Mouse (Mus musculus): Measurements from ENCODE around the gene Mad2l1bp.

Mad2l1bp gene

GRCm38 (mm10) chr17:46154336-46154735 lies 983 bp upstream of the Mad2l1bp start:
- DNase-seq: no peak

- DNase-seq: peak; percentile 88
These were observed 9.6 kb downstream of the Mad2l1bp start, which contains the start of gene Rsph9 for GRCm38 (mm10) chr17:46143578-46144423. TSS of gene Rsph9 (minus strand) at chr17:46144216.

- DNase-seq: no peak
These were observed 13.5 kb downstream of the Mad2l1bp start for GRCm38 (mm10) chr17:46139872-46140271.

- DNase-seq: no peak
These were observed 14.7 kb downstream of the Mad2l1bp start for GRCm38 (mm10) chr17:46138563-46139236.

- no peak for DNase-seq
These were observed 20.5 kb downstream of the Mad2l1bp start for GRCm38 (mm10) chr17:46132862-46133261.

- DNase-seq: peak; percentile 84
These were observed 21.2 kb downstream of the Mad2l1bp start for GRCm38 (mm10) chr17:46132058-46132718.

- no peak for DNase-seq
These were observed 23.4 kb downstream of the Mad2l1bp start for GRCm38 (mm10) chr17:46129741-46130498.

GRCm38 (mm10) chr17:46127814-46128493 lies 25.4 kb downstream of the Mad2l1bp start:
- no peak for DNase-seq

GRCm38 (mm10) chr17:46126608-46127007 lies 26.7 kb downstream of the Mad2l1bp start:
- DNase-seq: no peak

- no peak for DNase-seq
These were observed 29.2 kb downstream of the Mad2l1bp start for GRCm38 (mm10) chr17:46123953-46124700.

GRCm38 (mm10) chr17:46123285-46123684 lies 30.1 kb downstream of the Mad2l1bp start:
- no peak for DNase-seq

- DNase-seq: no peak
These were observed 30.6 kb downstream of the Mad2l1bp start for GRCm38 (mm10) chr17:46122791-46123190.

GRCm38 (mm10) chr17:46119641-46120040 lies 33.7 kb downstream of the Mad2l1bp start:
- no peak for DNase-seq

- DNase-seq: no peak
These were observed 34.9 kb downstream of the Mad2l1bp start for GRCm38 (mm10) chr17:46118423-46118850.

GRCm38 (mm10) chr17:46117623-46118422 lies 35.5 kb downstream of the Mad2l1bp start:
- no peak for DNase-seq

GRCm38 (mm10) chr17:46116881-46117280 lies 36.5 kb downstream of the Mad2l1bp start:
- no peak for DNase-seq

- no peak for DNase-seq
These were observed 37.2 kb downstream of the Mad2l1bp start for GRCm38 (mm10) chr17:46116138-46116537.

GRCm38 (mm10) chr17:46115489-46115888 lies 37.9 kb downstream of the Mad2l1bp start:
- no peak for DNase-seq

- peak; percentile 82 for DNase-seq
These were observed 42.7 kb downstream of the Mad2l1bp start, which contains the start of gene Mrps18a for GRCm38 (mm10) chr17:46110402-46111289. TSS of gene Mrps18a (plus strand) at chr17:46110986.
